ENCODE assay signal across 23 mouse cellular contexts in the genomic region with DNA sequence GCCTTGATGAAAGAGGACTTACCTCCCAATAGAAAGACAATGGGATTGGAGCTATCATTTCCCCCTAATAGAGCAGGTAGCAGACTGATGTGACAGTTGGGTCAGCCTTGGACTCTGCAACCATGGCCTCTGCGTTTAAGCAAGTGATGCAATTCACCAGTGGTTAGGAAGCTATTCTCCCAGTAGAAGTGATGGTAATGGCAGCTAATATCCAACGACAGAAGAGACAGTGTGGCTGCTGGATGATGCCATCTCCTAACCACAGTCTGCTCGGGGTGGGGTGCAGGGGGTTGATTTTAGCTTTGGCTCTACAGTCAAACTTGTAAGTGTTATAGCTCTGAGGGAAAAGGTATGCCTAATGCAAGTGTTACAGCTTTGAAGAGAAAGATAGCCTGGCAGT. TPM values are rescaled to one million over a fixed set of nuclear protein-coding genes. Genes with fewer than 3 reads are reported as not detected.
"Had no signal": no experiment of that assay in that cellular context is flagged by ENCODE, and none has a peak within 500 bp of the region (broad histone marks: within the 10 kb centered on the region; RNA-seq: fewer than 3 reads in every experiment).

No protein-coding gene starts in this region.

- H3K4me2 ChIP-seq: embryonic facial prominence, embryonic 12.5 days; embryonic facial prominence, embryonic 13.5 days; embryonic facial prominence, embryonic 15.5 days; forebrain, embryonic 12.5 days; forebrain, embryonic 13.5 days; forebrain, embryonic 15.5 days had no signal

- H3K27ac ChIP-seq: embryonic facial prominence, embryonic 10.5 days; embryonic facial prominence, embryonic 12.5 days; embryonic facial prominence, embryonic 13.5 days; embryonic facial prominence, embryonic 15.5 days; forebrain, embryonic 10.5 days; forebrain, embryonic 12.5 days; forebrain, embryonic 13.5 days; forebrain, embryonic 15.5 days; gastrocnemius, adult 2 months; heart, adult 2 months; heart, embryonic 10.5 days had no signal

- H3K4me1 ChIP-seq: forebrain, embryonic 10.5 days had no signal

- ATAC-seq: forebrain, embryonic 13.5 days; forebrain, embryonic 15.5 days; forebrain, embryonic 16.5 days; forebrain, postnatal 0 days had no signal

- H3K4me3 ChIP-seq: embryonic facial prominence, embryonic 10.5 days; embryonic facial prominence, embryonic 12.5 days; embryonic facial prominence, embryonic 13.5 days; embryonic facial prominence, embryonic 15.5 days; erythroblast, embryonic 14.5 days; forebrain, embryonic 10.5 days; forebrain, embryonic 12.5 days; forebrain, embryonic 13.5 days; forebrain, embryonic 15.5 days; gastrocnemius, adult 2 months; heart, adult 2 months; heart, embryonic 10.5 days had no signal

- H3K9me3 ChIP-seq: embryonic facial prominence, embryonic 10.5 days; embryonic facial prominence, embryonic 12.5 days; embryonic facial prominence, embryonic 13.5 days; embryonic facial prominence, embryonic 15.5 days; forebrain, embryonic 12.5 days; forebrain, embryonic 15.5 days had no signal

- H3K27me3 ChIP-seq: embryonic facial prominence, embryonic 12.5 days; embryonic facial prominence, embryonic 15.5 days; forebrain, embryonic 13.5 days; forebrain, embryonic 15.5 days had no signal

- H3K36me3 ChIP-seq: embryonic facial prominence, embryonic 10.5 days; embryonic facial prominence, embryonic 12.5 days; embryonic facial prominence, embryonic 13.5 days; embryonic facial prominence, embryonic 15.5 days; forebrain, embryonic 10.5 days; forebrain, embryonic 12.5 days; forebrain, embryonic 15.5 days; heart, embryonic 10.5 days had no signal

- H3K9ac ChIP-seq: embryonic facial prominence, embryonic 12.5 days; embryonic facial prominence, embryonic 13.5 days; embryonic facial prominence, embryonic 15.5 days; forebrain, embryonic 12.5 days; forebrain, embryonic 13.5 days; forebrain, embryonic 15.5 days; forebrain, postnatal 0 days had no signal

- DNase-seq: cerebellum, adult 18-20 months; cerebellum, adult 8-10 months; cerebellum, adult 9-10 months; cerebellum, adult 9-11 months; cerebellum, postnatal 36 days; embryo, embryonic 11 days; forebrain, postnatal 0 days; gastrocnemius, adult 2 months; gastrocnemius, postnatal 10 days; gastrocnemius, postnatal 14 days; gastrocnemius, postnatal 36 days had no signal

RNA-seq across cellular contexts. Expression of gene Fam174b, which starts 18.3 kb away (rescaled TPM):
- polyA plus RNA-seq: erythroblast, embryonic 14.5 days had no signal
